Mouse (Mus musculus): Measurements from ENCODE around the gene Rusc2.

The Rusc2 gene

GRCm38 (mm10) chr4:43441639-43442038, 59.9 kb downstream of the Rusc2 start, which contains the start of gene Tesk1:
Gene Tesk1 (plus strand): TSS chr4:43441939.
- TF ChIP-seq GATA4 (IDR thresholded peaks at IDR 0.05; ENCODE audit: insufficient replicate concordance, low read length) = no peak

- TF ChIP-seq GATA4 (IDR thresholded peaks at IDR 0.05; ENCODE audit: insufficient replicate concordance, low read length) = no peak
Measured at GRCm38 (mm10) chr4:43442044-43442443, 60.3 kb downstream of the Rusc2 start.

GRCm38 (mm10) chr4:43442456-43443361, 60.9 kb downstream of the Rusc2 start:
- TF ChIP-seq GATA4 (IDR thresholded peaks at IDR 0.05; ENCODE audit: insufficient replicate concordance, low read length) = no peak

- TF ChIP-seq GATA4 (IDR thresholded peaks at IDR 0.05; ENCODE audit: insufficient replicate concordance, low read length) = no peak
Measured at GRCm38 (mm10) chr4:43443511-43443910, 61.7 kb downstream of the Rusc2 start.

DNA sequence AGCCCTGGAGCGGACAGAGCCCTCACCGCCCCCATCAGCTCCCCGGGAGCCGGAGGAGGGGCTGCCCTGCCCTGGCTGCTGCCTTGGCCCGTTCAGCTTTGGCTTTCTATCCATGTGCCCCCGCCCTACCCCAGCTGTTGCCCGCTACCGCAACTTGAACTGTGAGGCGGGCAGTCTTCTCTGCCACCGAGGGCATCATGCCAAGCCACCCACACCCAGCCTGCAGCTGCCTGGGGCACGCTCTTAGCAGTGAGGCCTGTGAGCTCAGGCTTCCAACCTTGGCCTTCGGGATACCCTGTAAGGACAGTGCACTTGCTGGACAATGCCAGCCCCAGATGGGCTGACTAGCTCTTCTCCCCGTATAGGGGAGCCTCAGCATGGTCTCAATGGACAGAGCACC, 65.5 kb downstream of the Rusc2 start:
- TF ChIP-seq GATA4 (IDR thresholded peaks at IDR 0.05; ENCODE audit: insufficient replicate concordance, low read length) = no peak

DNA sequence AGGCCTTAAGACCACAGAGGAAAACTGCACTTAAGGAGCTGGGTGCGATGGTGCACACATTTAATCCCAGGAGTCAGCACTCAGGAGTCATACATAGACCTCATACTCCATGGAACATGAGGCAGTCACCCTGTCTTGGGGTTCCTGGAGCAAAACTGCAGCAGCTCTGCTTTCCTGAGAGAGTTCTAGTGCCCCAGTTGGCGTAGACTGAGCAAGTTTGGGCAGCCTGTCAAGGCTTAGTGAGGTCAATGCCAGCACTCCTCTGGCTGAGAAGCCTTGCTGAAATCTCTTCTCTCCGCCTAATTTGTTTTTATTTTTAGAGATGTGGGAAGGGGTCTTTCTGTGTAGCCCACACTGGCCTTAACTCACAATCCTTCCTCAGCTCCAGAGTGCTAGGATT, 66.8 kb downstream of the Rusc2 start:
- TF ChIP-seq GATA4 (IDR thresholded peaks at IDR 0.05; ENCODE audit: insufficient replicate concordance, low read length) = no peak

DNA sequence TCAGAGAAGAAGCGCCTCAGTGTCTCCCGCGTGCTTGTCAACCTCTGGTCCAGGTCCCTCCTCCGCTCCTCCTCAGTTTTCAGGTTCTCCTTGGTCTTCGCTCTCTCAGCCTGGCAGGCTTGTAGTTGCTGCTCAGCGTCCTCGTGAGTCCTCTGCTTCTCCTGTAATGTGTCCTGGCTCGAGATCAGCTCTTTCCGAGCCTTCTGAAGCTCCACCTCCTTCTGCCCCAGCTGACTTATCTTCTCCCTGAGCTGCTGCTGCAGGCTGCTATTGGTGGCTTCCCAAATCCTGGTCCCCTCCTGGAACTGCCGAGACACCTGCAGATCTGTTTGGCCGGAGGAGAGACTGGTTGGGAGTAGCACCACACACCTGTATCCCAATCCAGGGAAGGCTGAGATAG, 70.5 kb downstream of the Rusc2 start:
- no peak for TF ChIP-seq GATA4 (IDR thresholded peaks at IDR 0.05; ENCODE audit: insufficient replicate concordance, low read length)

DNA sequence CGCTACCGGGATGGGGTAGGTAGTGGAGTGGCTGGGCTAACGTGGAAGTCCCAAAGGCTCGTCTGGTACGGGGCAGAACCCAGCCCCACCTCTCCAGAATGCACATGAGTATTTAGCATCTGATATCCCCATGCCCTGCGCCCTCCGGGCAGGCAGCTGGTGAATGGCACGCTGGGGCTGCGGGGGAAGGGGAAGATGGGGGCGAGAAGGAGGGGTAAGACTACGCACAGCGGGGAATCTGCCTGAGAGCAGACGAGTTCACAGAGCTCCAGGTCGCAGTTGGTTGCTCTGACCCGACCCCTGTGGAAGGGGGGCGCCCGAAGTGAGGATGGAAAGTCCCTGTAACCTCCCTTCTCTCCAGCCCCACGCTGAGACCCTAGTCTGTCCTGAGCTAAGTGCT, 71.6 kb downstream of the Rusc2 start:
- TF ChIP-seq GATA4 (IDR thresholded peaks at IDR 0.05; ENCODE audit: insufficient replicate concordance, low read length) = no peak

- TF ChIP-seq GATA4 (IDR thresholded peaks at IDR 0.05; ENCODE audit: insufficient replicate concordance, low read length) = no peak
Measured at GRCm38 (mm10) chr4:43454041-43454836, 72.5 kb downstream of the Rusc2 start, which contains the start of gene Cd72. Gene Cd72 (minus strand): TSS chr4:43454628.

- no peak for TF ChIP-seq GATA4 (IDR thresholded peaks at IDR 0.05; ENCODE audit: insufficient replicate concordance, low read length)
Measured at GRCm38 (mm10) chr4:43456470-43456869, 74.7 kb downstream of the Rusc2 start.

GRCm38 (mm10) chr4:43457124-43457523, 75.3 kb downstream of the Rusc2 start:
- no peak for TF ChIP-seq GATA4 (IDR thresholded peaks at IDR 0.05; ENCODE audit: insufficient replicate concordance, low read length)

DNA sequence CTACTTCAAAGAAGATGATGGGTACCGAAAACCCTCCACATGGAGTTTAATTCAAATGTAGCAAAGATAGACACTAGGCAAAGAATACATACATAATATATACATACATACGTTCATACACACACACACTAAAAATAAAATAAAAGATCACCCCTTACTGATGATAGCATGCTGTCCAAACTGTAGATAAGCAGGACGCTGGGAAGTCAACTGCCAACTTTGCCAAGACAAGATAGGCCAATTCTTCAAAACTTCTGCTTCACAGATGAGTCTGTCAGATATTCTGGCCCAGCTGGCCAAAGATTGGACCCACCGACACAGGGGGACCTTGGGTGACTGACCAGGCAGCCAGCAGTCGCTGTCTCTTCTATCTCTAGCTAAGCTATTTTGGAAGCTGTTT, 81.3 kb downstream of the Rusc2 start:
- TF ChIP-seq GATA4 (IDR thresholded peaks at IDR 0.05; ENCODE audit: insufficient replicate concordance, low read length) = no peak

GRCm38 (mm10) chr4:43465935-43466334, 84.2 kb downstream of the Rusc2 start:
- TF ChIP-seq GATA4 (IDR thresholded peaks at IDR 0.05; ENCODE audit: insufficient replicate concordance, low read length) = no peak

DNA sequence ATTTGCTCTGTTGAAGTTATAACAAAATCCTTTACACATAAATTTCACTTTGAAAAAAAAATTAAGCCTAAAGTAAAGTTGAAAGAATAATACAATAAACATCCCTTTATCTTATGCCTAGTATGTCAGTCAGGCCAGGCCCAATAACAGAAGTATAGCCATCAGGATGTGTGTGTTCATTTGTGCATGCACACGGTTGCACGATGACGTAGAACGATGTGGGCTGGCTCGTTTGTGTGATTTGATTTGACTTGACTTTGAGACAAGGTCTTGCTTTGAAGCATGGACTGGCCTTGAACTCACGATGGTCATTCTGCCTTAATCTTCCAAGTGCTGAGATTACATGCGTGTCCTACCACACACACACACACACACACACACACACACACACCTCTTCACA, 85.1 kb downstream of the Rusc2 start:
- TF ChIP-seq GATA4 (IDR thresholded peaks at IDR 0.05; ENCODE audit: insufficient replicate concordance, low read length) = no peak

- TF ChIP-seq GATA4 (IDR thresholded peaks at IDR 0.05; ENCODE audit: insufficient replicate concordance, low read length) = no peak
Measured at GRCm38 (mm10) chr4:43470301-43470700, 88.5 kb downstream of the Rusc2 start.

GRCm38 (mm10) chr4:43473636-43474035, 91.9 kb downstream of the Rusc2 start:
- no peak for TF ChIP-seq GATA4 (IDR thresholded peaks at IDR 0.05; ENCODE audit: insufficient replicate concordance, low read length)

All from liver, adult (tissue).